Mouse (Mus musculus): ENCODE measurements around the gene Slco1a4. TPM values are rescaled to one million over a fixed set of nuclear protein-coding genes. Genes with fewer than 3 reads are reported as not detected.
"Not testable (repeated sequence)": the region's sequence is repeated elsewhere in the genome, so short reads cannot be mapped to it uniquely, and the experiment has no call there.

The Slco1a4 gene
- total RNA-seq (2021), result under 1 TPM; 0.15 to 0.84 TPM

DNA sequence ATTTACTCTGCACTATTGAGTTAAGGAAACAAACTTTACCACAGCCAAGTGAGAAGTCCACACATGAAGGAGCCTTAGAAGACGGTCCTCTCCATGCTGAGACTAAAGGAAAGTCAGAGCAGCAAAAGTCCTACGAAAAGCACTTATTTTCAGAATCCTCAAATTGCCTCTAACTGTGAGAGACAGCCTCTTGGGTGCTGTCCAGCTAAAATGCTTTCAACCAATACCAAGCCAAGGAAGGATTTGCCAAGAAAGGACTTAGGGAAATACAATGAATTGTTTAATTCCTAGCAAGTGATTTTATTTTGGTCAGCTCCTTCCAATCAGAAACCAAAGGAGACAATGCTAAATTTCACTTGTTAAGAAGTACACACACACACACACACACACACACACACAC lies at the start of gene Slco1a4:
TSS of gene Slco1a4 (minus strand) at position 115 of the 400 bp plus-strand sequence.
- intact Hi-C loops (cut with DNase I), result no loop called here
- DNase-seq, result peak; percentile 16 to 30

DNA sequence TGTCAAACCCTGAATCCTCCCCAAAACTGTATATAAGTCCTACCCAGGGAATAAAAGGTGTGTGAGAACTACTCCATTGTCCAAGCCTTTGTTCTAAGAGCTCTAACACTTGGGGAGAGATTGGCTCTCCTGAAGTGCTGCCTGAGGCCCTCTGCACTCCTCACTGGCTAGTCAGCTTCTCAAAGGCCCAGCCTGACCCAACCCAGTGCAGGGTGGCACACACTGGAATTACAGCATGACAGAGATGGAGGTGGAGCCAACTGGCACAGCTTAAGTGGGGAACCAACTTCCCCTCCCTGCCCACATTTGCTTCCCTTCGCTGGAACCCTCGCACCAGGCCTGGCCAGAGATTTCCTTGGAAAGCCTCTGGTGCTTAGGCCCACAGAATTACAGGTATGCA lies 42.2 kb upstream of the Slco1a4 start:
- no peak for DNase-seq
- intact Hi-C loops (cut with DNase I), result no loop called here

DNA sequence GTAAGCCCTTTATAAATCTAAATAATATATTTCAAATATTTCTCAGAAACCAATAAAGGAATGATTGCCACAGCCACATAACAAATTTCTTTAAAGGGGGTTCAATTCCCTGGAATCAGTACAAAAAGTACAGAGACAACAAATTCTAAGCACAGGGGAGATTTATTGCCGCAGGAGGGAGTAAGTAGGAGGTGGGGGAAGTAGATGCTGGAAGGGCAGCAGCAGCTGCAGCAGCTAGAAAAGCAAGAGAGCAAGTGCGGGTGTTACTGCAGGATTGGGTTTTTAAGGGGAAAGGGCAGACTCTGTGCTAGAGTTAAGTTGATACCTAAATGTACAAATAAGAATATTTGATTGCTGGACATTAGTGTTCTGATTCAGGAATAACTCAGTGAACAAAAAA lies 33.7 kb upstream of the Slco1a4 start:
- no peak for DNase-seq
- intact Hi-C loops (cut with DNase I), result no loop called here

DNA sequence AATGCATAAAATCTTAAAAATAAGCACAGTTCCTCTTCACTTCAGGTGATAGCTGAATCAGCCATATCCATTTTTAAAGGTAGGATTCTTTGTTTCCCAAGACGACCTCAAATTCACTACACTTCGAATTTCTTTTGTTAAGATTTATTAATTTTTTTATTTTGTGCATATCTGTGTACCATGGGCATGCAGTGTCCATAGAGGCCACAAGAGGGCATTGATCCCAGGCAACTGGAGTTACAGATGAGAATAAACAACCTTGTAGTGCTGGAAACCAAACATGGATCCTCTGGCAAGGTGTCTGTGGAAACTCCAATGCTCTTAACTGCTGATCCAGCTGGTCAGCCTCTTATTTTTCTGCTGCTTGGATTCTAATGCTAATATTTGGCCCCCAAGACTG lies 32.2 kb upstream of the Slco1a4 start:
- intact Hi-C loops (cut with DNase I), result no loop called here
- DNase-seq, result no peak

DNA sequence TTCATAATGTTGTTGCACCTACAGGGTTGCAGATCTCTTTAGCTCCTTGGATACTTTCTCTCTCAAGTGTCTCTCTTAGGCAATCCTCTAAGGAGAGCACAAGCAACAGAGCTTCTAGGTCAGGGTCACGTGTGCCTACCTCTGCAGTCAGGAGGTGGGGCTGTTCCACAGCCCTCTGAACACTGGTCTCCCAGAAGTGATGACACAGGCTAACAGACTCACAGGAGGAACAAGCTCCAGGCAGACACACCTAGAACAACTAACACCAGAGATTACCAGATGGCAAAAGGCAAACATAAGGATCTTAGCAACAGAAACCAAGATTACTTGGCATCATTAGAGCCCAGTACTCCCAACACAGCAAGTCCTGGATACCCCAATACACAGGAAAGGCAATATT lies 26.6 kb upstream of the Slco1a4 start:
- intact Hi-C loops (cut with DNase I), result no loop called here
- DNase-seq, result no peak

DNA sequence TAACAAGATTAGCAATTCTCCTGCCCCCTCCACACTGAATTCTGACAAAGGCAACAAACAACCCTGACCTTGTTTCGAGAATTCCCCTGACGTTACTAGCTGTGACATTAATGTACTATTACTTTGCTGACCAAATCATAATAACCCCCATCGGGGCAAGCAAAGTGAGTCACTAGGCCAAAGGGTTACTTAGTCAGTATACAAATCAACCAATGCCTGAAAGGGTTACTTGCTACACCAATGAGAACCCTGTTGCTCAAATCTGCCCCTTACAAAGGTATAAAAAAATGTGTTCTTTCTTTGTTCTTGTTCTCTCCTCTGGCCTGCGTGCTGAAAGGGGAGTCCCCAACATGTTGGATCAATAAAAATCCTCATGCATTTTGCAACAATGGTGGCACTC lies 19.7 kb upstream of the Slco1a4 start:
- DNase-seq; intact Hi-C loops (cut with DNase I): not testable (repeated sequence)

DNA sequence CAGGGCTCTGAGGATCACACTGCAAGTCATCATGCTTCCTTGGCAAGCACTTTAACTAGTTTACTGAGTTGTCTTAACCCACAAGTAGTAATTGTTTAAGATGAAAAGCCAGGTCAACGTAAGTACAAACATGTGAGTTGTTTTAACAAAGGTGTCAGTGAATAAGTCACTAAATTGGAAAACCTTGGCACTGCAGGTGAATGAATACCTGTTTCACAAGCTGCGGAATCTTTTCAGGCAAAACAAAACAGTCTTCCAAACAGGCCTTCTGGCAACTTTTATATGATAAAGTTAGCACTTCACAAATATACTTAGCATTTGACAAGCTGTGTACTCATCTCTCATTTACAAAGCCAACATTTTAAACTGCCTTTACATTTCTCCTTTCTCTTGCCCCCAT lies 15.7 kb upstream of the Slco1a4 start:
- no peak for DNase-seq
- intact Hi-C loops (cut with DNase I), result no loop called here

DNA sequence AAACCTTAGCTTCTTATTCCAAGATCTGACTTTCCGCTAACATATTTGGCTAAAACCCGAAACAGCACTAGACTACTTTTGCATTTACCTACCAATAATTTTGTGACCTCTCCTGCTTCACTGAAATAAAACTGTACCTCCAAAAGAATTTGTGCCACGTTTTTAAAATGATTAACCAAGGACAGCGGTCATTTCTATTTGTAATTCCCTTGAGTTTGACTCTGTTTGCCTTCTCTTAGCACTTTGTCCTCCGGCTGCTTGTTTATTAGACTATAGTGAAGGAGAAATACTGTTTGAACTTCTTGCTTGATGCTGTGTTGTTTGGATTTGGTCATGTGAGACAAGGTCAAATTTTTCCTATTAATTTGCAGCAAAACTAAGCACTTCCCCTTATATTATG lies 12.7 kb upstream of the Slco1a4 start:
- intact Hi-C loops (cut with DNase I), result no loop called here
- no peak for DNase-seq

DNA sequence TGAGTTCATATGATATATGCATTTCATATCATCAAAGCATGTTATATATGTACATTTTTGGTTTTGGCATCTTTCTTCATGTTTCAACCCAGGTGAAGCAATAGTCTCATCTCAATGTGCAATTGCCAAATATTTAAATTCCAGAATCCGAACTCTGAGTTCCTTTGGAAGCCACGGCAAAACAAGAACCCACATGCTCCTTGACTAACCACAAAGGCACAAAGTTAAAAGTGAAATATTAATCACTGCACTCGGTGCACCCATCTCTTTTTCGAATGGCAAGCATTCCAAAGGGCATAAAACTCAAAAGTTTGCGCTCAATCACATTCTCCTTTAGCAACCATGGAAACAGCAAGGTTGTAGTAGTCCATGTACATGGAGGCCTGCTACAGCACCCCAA lies 10.0 kb upstream of the Slco1a4 start:
- intact Hi-C loops (cut with DNase I), result no loop called here
- no peak for DNase-seq

DNA sequence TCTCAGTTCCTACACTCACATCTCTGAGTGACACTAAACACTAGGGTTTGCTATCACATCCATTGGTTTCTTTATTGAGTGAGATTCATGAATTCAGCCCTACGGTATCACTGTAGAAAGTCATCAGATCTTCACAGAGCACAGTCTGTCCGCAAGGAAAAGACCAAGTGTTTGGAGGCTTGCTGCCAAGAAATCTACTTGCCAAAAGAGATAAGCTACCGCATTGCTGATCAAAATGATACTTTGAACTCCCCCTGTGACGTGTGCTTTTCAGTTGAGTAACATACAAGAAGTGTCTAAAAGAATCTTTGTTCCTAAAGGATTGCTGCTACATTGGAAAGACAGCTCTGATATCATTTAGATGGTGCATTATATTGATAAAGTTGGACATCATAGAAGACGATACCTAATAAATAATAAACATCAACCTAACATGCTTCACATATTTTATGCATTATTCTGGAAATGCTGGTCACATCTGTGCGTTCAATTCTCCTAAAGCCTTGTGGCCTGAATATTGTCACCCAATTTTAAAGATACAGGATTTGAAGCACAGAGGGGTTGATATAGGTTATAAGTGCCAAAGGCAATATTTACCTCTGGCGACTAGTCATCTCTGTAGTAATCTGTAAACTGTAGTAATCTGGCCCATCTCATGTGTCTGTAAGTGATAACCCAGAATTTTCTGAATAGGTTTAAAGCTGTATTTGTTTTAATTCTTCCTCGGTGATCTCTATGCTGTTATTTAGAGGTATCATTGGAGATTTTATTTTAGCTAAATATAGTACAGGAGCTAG lies 1.9 kb upstream of the Slco1a4 start:
- intact Hi-C loops (cut with DNase I), result no loop called here
- DNase-seq, result no peak

DNA sequence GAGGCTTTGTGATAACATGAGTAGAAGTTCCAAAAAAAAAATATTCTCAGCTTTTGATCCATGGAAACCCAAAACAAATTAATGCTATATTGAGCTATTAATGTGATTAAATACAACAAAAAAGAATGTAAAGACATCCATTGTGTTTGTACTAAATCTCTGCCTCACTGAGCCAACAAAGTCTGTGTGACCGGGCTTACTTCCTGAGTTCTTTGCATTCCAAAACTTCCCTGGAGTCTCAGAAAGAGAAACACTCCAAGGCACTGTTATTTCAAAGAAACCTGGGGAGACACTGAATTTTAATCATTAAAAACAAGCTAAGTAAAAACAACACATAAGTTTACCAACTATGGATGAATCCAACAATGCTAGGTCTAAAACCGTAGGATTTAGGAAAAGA lies 2.4 kb downstream of the Slco1a4 start:
- DNase-seq, result no peak
- intact Hi-C loops (cut with DNase I), result no loop called here

DNA sequence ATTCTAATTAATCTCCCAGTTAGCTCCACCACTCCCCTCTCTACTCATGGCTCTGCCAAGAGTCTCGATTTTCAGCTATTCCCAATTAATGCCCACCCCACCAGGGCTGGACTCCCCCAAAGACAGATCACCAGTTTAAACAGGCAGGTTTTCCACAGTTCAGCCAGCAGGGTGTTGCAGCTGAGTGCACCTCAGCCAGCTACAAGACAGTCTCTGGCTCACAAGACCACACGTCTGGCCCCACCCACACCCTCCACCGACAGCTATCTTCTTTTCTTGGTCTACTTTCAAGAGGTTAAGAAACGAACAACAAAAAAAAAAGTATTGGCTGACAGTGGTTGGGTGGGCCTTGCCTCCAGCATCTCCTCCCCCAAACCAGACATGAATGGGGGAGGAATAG lies 6.9 kb downstream of the Slco1a4 start:
- no peak for DNase-seq
- intact Hi-C loops (cut with DNase I), result no loop called here

DNA sequence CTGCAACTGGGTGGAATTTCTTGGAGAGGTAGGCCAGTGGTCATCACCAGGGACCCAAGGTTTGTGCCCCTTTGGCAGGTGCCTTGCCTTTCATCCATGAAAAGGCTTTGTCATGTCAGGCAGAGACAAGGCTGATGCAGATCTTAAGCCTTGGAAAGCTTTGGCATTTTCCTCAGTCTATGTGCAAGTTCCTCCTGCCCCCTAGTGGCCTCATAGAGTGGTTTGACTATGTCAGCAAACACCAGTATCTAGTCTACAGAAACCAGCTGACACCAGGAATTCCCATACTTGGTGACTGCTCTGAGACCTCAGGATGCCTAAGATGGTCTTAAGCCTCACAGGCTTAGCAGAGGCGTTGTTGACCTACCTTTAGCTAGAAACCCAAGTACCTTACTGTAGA lies 58.2 kb downstream of the Slco1a4 start:
- DNase-seq, result peak; percentile 26 to 58
- intact Hi-C loops (cut with DNase I), result loop anchor here (5.0 kb wide), 2 partner anchors 311 to 1081 kb away; no protein-coding TSS in a partner anchor

DNA sequence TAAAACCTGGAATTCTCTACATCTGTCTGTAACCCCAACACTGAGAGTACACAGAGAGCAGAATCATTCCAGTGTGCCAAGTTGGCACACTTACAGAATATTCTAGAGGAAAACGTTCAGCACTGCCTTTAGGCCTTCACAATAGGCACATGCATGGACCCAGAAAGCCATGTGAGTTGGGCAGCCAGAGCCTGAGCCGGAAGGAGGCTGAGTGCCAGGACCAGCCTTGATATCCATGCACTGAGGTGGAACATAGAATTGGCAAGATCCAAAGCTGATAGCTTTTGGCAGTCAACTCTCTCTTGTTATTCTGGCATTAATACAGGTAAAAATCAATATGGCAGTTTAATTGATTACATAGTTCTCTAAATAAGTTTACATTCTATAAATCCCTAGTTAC lies 81.5 kb downstream of the Slco1a4 start:
- intact Hi-C loops (cut with DNase I), result no loop called here
- no peak for DNase-seq

DNA sequence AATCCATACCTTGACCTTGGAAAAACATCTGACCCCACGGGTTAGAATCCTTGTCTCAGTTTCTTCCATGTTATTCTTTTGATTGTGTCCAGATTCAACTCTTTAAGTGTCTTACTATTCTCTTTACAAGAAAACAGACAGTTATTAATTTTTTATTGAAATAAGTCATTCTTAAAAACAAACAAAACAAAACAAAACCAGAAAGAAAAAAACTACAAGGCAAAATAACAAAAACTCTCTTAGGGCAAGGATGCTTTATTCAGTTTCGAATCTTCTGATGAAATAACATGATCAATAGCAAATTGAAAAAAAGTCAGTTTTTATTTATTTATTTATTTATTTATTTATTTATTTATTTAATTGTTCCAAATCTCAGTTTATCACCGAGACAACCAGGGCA lies 82.3 kb downstream of the Slco1a4 start, which contains the start of gene Gm5724:
TSS of gene Gm5724 (minus strand) at position 101 of the 400 bp plus-strand sequence.
- intact Hi-C loops (cut with DNase I), result no loop called here
- no peak for DNase-seq

Other genes with a start within 250 kb of the Slco1a4 start
- not detected for gene Slco1b2, start 226.7 kb downstream of the Slco1a4 start, total RNA-seq (2021)
- not detected for gene Gm5724, start 82.4 kb downstream of the Slco1a4 start, total RNA-seq (2021)
- not detected for gene Slco1a1, start 90.8 kb upstream of the Slco1a4 start, total RNA-seq (2021)
- not detected for gene Gm6614, start 155.2 kb upstream of the Slco1a4 start, total RNA-seq (2021)

Data from heart, postnatal 10 days (tissue).